Mouse (Mus musculus): ENCODE measurements around the gene 4931428L18Rik.

4931428L18Rik gene

DNA sequence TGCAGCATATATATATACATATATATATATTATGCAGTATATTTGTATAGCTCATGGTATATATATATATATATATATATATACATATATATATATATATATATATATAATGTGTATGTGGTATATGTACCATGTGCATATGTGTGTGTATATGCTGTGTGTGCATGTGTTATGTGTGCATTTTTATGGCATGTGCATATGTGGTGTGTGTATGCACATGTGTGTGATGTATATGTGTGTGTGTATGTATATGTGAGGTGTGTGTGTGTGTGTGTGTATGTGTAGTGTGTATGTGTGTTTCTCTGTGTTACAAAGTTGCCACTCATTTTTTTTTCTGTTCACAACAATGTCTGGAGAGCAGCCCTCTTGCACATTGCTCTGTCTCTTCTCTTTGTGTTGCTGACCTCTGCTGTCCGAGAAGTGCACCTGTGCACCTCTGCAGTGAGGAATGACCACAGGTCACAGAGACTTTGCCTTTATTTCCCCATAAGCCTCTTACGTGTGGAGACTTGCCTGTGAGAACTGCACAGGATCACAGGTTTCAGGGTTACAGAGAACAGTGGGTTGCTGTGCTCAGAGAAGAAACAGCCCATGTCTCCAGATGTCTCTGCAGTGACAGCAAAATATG lies 69.6 kb downstream of the 4931428L18Rik start:
- DNase-seq (ENCODE audit: low spot score in 2 of 2) = no peak

DNA sequence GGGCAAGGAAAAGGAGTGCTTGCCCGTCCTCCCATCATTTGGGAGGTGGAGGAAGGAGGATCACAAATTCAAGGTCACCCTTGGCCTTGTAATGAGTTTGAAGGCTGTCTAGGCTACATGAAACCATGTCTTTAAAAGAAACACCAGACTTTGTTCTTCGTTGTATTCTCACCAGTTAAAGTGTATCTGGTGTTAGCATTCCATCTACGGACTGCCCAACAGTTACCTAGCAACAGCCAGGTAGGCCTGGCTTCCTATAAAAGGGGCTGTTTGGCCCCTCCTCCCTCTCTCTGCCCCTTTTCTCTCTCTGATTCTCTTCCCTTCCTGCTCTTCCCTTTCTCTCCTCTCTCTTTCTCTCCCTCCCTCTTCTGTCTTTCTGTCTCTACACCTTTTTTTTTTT lies 71.9 kb downstream of the 4931428L18Rik start:
- no peak for DNase-seq (ENCODE audit: low spot score in 2 of 2)

DNA sequence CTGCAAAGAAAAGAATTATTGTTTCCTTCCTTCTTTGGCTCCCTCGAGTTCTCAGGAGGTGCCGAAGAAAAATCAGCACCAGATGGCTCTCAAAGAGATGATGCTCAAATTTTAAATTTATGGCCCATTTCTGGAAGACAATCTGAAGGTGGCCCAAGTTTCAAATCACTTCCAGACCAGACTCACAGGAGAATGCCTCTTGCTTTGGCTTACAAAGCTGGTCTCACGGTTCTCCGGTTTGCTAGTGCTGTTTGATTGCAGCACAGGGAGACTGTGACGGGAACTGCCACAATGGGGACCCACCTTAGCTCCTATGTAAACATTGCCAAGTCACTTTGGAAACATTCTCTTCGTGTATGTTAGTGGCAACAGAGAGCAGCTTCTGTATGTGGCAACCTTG lies 72.8 kb downstream of the 4931428L18Rik start:
- no peak for DNase-seq (ENCODE audit: low spot score in 2 of 2)

- no peak for DNase-seq (ENCODE audit: low spot score in 2 of 2)
Measured at GRCm38 (mm10) chr1:31143571-31143970, 78.9 kb downstream of the 4931428L18Rik start.

DNA sequence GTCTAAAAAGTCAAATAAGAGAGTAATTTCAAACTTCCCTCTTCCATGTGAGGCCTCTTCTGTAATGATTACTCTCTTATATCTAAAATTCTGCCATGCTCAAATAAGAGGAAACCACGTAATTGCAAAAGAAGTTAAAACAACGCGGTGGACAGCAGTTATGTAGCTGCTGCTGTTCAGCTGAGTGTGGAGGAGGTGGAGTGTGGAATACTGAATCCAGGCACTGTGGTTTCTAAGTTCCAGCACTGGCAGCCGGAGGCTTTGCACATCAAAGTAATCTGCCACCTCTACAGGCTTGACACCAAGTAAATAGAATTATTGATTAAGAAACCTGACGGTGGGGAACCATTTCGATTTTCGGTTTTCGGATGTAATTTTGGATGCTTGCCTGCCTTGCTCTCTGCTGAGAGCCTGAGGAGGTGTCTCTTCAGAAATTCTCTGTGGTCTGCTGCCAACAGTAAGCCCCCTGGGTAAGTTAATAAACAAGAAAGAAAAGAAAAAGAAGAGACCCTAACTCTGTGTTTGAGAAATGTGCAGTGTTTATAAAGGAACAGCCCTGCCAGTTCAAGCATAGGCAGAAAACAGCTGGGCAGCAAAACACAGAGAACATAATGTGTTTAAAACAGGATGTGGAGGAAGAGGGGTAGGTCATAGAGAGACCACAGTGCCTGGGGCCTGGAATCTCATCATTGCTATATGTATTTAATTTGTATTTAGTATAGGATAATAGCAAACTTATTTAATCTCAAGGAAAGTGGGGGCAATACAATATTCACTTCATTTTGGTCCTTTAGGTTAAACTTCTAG lies 80.0 kb downstream of the 4931428L18Rik start:
- no peak for DNase-seq (ENCODE audit: low spot score in 2 of 2)

DNA sequence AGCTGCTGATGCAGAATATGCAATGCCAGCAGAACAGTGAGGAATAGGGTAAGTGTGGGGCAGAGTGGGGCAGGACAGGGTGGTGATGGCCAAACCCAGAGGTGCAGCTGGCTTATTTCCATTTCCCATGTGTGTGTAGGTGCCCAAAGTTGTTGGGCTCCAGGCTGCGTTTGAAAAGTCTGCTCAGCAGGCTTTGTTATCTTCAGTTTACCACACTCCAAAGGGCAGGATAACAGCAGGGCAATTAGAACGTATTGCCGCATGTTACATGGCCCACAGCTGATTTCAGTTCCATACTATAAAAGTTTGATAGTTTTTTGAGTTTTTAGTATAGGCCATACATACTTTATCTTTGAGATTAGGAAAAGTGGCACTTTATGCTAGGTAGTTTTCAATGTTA lies 84.1 kb downstream of the 4931428L18Rik start:
- no peak for DNase-seq (ENCODE audit: low spot score in 2 of 2)

DNA sequence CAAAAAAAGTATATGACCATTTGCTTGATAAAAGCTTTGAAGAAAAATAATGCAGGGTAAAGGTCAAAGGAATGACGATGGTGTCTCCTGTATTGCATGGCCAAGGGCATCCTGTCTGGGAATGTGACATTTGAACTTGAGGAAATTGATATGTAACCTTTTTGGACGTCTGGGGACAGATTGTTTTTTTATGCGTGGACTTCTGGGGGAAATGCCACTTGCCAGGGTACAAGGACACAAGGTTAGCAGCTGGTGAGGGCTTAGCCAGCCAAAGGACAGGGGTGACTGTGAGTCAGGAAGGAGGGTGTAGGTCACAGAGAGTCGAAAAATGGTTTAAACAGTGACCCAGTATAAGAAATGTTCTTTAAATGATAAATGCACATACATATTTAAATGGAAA lies 109.0 kb downstream of the 4931428L18Rik start:
- no peak for DNase-seq (ENCODE audit: low spot score in 2 of 2)

DNA sequence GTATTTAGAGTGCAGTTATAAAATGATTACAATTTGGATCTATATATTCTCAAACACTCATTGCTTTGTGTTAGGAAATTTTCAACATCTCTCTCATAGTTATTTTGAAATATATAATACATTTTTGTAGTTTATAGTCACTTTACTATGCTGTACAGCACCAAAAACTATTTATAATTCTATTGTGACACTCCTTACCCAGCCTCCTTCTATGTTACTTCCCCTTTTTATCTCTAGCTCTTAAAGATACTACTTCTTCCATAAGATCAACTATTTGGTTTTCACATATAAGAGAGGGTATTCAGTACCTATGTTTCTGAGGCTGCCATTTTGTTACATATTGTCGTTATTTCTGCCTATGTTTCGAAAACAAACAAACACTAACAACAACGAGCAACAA lies 114.5 kb downstream of the 4931428L18Rik start:
- DNase-seq (ENCODE audit: low spot score in 2 of 2) = no peak

DNA sequence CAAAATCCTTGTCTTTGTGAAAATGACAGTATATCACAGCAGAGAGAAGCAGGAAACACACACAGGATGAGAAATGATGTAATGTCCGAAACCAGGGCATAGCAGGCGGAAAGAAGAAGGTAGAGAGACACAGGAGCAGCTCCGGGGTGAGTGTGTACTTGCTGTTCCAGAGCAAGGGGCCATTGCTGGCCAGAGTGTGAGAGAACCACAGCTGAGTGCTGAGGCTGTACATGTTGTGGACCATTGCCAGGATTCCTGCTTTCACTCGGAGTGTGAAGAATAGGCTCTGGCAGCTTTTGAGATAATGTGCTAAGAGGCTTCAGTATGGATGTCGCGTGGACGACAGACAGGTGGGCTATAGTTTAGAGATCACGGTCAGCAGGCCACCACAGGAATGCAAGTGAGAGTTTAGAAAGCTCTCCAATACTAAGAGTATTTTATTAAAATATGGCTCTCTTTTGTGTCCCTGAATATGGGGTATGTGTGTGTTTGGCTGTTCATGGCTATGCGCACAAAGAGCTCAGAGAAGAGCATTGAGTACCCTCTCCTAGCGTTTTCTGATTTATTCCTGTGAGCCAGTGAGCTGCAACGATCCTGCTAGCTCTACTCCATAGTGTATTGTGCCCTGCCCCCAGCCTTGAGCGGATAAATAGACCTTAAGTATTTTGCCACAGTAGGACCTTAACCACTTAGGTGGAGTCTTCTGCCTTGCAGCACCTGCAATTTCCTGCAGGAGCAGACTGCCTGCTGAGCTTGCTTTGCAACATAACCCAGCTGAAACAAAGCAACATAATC lies 119.4 kb downstream of the 4931428L18Rik start:
- DNase-seq (ENCODE audit: low spot score in 2 of 2) = no peak

- DNase-seq (ENCODE audit: low spot score in 2 of 2) = no peak
Measured at GRCm38 (mm10) chr1:31102280-31102679, 120.2 kb downstream of the 4931428L18Rik start.

- no peak for DNase-seq (ENCODE audit: low spot score in 2 of 2)
Measured at GRCm38 (mm10) chr1:31097208-31097607, 125.3 kb downstream of the 4931428L18Rik start.

DNA sequence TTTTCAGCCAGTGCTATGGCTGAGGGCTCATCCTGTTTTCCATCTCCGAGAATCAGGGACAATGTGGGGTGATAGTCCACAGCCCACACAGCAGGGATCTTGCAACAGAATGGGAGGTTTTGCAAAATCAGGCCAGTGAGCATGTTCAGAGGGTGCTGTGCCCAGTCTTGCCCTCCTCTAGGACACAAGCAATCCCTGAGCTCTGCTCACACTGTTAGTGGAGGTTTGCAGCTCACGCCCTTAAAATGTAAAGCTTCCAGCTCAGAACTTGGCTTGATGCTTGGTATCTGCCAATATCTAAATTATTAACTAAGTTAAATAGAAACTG lies 126.1 kb downstream of the 4931428L18Rik start:
- no peak for DNase-seq (ENCODE audit: low spot score in 2 of 2)

DNA sequence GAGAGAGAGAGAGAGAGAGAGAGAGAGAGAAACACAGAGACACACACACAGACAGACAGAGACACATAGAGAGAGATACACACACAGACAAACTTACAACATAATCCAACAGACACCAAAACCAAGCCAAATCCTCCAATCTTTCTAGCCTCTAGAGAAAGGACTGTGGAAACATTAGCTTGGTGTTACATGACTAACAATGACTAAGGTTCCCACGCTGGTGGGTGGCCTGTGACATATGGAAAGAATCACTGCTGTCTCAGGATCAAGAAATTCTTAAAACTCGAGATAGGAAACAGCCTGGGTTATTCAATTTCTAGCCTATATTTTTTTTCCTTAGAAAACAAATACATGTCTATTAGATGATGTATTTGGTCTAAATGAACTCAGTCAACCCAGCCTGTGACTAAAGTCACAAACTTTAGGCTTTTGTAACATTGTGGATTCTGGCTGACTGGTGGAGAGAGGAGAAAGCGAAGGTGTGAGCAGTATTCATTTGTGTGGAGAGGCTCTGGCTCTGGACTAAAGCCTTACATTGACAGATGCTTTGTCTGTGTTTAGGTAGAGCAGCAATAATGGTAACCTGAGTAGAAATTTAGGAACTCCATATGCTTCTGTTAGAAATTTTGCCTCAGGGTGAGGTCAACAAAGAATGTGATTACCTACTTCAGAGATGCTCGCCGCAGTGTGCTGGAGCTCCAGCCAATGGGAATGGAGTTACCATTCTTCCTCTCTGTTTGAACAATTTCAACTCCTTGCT lies 126.6 kb downstream of the 4931428L18Rik start:
- DNase-seq (ENCODE audit: low spot score in 2 of 2) = no peak

- no peak for DNase-seq (ENCODE audit: low spot score in 2 of 2)
Measured at GRCm38 (mm10) chr1:31094792-31095191, 127.7 kb downstream of the 4931428L18Rik start.

DNA sequence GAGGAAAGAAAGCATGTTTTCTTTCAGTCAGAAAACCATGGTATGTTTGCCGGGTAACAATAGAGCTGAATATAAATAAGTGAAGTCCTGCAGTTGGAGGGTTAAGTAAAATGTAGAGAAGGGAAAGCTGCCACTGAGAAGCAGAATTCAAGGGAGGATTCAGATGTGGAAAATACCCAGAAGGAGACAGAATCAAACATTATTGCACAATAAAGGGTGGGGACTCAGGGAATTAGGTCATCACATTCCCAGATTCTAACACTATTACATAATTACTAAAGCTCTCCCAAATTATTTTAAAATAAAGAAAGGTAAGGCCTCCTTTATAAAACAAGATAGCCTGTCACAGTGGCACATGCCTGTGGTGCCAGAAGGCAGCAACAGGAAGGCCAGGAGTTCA lies 128.5 kb downstream of the 4931428L18Rik start:
- DNase-seq (ENCODE audit: low spot score in 2 of 2) = no peak

GRCm38 (mm10) chr1:31088686-31089085 lies 133.8 kb downstream of the 4931428L18Rik start:
- no peak for DNase-seq (ENCODE audit: low spot score in 2 of 2)

DNA sequence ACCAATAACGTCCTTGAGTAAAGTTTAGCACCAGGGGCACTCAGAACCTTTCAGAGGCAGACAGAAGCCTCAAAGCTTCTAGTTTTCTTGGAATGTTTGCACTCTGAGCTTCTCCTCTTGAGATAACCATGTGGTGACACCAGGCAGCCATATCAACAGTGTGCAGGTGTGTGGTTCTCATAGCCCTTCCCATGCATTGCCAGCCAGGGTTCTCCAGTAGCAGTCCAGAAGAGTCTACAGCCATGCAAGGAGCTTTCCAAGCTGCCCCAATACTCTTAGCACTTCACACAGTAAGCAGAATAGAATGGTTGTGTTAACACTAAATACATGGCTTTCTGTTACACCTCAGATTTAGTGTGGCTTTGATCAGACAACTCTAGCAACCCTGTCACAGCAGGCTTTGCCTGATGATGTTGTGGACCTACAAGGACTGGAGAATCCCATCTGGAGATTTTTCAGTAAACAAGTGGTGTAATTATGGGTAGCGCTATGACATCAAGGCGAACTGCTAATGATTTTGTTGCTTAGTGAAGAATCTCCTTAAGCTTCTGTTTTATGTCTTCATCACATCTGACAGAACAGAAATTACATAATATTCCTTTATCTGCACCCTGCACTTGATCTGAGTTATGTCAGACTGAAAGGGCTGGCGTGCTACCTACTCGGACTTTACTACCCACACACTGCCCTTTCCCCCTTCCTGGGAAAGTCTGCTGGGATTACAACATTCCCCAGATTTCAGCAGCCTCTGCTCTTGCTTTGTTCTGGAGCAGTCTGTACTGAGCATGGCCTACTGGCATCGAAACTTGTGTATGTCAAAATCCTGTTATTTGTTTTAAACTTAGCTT lies 149.7 kb downstream of the 4931428L18Rik start:
- DNase-seq (ENCODE audit: low spot score in 2 of 2) = no peak

DNA sequence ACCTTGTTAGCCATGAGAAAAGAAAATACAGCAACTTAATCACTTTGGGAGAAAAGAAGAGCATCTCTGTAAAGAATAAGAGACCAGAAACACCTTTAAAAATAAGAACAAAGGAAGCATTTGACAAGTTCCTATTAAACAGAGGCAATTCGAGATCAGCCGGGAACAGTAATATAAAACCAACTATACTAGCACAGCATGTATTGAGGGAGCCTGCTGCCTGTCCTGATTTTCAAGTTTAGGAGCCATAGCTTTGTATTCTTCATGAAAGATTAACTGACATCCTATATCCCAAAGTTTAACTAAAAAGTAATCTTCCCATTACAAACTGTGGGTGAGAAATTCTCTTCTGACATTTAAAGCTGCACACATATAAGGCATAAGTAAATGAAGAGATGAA lies 151.3 kb downstream of the 4931428L18Rik start:
- no peak for DNase-seq (ENCODE audit: low spot score in 2 of 2)

GRCm38 (mm10) chr1:31064817-31065740 lies 157.4 kb downstream of the 4931428L18Rik start:
- DNase-seq (ENCODE audit: low spot score in 2 of 2) = no peak

DNA sequence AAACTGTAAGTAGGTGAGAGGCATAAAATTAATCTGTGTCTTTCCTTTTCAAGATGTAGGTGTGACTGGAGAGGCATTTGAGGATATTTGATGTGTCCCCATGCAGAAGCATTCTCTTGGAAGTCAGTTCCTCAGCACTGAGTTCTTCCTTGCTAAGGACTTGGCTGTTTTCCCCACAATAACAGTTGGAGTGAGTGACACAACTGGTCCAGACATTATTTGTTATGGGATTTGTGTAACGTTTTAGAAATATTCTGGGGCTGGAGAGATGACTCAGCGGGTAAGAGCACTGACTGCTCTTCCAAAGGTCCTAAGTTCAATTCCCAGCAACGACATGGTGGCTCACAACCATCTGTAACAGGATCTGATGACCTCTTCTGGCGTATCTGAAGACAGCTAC lies 162.7 kb downstream of the 4931428L18Rik start:
- DNase-seq (ENCODE audit: low spot score in 2 of 2) = no peak
